Mouse (Mus musculus): ENCODE measurements around the gene Ccnd3. TPM values are rescaled to one million over a fixed set of nuclear protein-coding genes. Genes with fewer than 3 reads are reported as not detected.
"Not testable (repeated sequence)": the region's sequence is repeated elsewhere in the genome, so short reads cannot be mapped to it uniquely, and the experiment has no call there.

Gene Ccnd3
- polyA plus RNA-seq, 2 experiments, result 195 to 379 TPM

GRCm38 (mm10) chr17:47618556-47619311 lies 113.9 kb downstream of the Ccnd3 start:
- Histone ChIP-seq H3K9me3 (ENCODE audit: control insufficient read depth, low read length) (no peaks in the 10 kb centered on the region), H3K27me3 (ENCODE audit: control insufficient read depth, insufficient read depth, low read length) (no peaks in the 10 kb centered on the region), H3K4me2 (ENCODE audit: low read depth) (no peak overlapping the region), H3K36me3 (replicated peaks; ENCODE audit: control insufficient read depth, insufficient read depth, low read depth) (peaks cover 65% of the 10 kb centered on the region), H3K4me1 (replicated peaks; ENCODE audit: control insufficient read depth in 2 of 2, insufficient read depth in 2 of 2, low read length in 1 of 2) (peaks cover 30 to 39% of the 10 kb centered on the region in 2 experiments), H3K27ac (peak overlapping the region; percentile 98), H3K4me3 (ENCODE audit: insufficient read depth in 1 of 2, low read depth in 2 of 2, low read length in 2 of 2) (no peak overlapping the region), H3K9ac (replicated peaks) (no peak overlapping the region)
- TF ChIP-seq EP300 (IDR thresholded peaks at IDR 0.05; ENCODE audit: low read depth) (no peak), CTCF (IDR thresholded peaks at IDR 0.05; ENCODE audit: low read depth) (no peak)
- WGBS (ENCODE audit: insufficient replicate concordance), result 84% methylated on average over 13 of the region's 13 CpGs
- ATAC-seq (ENCODE audit: insufficient read depth) (no peak), DNase-seq (ENCODE audit: low read depth in 3 of 3, low spot score in 3 of 3) (no peak)

- WGBS (ENCODE audit: insufficient replicate concordance), result 92% methylated on average over 14 of the region's 14 CpGs
- H3K27me3 ChIP-seq (ENCODE audit: control insufficient read depth, insufficient read depth, low read length), result no peaks in the 10 kb centered on the region
- TF ChIP-seq EP300 (IDR thresholded peaks at IDR 0.05; ENCODE audit: low read depth) (no peak), CTCF (IDR thresholded peaks at IDR 0.05; ENCODE audit: low read depth) (no peak)
- ATAC-seq (ENCODE audit: insufficient read depth) (no peak), DNase-seq (ENCODE audit: low read depth in 3 of 3, low spot score in 3 of 3) (no peak)
- H3K4me3 ChIP-seq (ENCODE audit: insufficient read depth in 1 of 2, low read depth in 2 of 2, low read length in 2 of 2), result no peak overlapping the region
- H3K36me3 ChIP-seq (replicated peaks; ENCODE audit: control insufficient read depth, insufficient read depth, low read depth), result peaks cover 59% of the 10 kb centered on the region
- H3K9me3 ChIP-seq (ENCODE audit: control insufficient read depth, low read length), result no peaks in the 10 kb centered on the region
- H3K4me2 ChIP-seq (ENCODE audit: low read depth), result no peak overlapping the region
- H3K4me1 ChIP-seq (replicated peaks; ENCODE audit: control insufficient read depth in 2 of 2, insufficient read depth in 2 of 2, low read length in 1 of 2), result peaks cover 7 to 15% of the 10 kb centered on the region in 2 experiments
- H3K27ac ChIP-seq, result no peak overlapping the region
- H3K9ac ChIP-seq (replicated peaks), result no peak overlapping the region
Observed at GRCm38 (mm10) chr17:47622912-47623554, 118.2 kb downstream of the Ccnd3 start.

GRCm38 (mm10) chr17:47624572-47624971 lies 119.7 kb downstream of the Ccnd3 start:
- H3K4me3 ChIP-seq (ENCODE audit: insufficient read depth in 1 of 2, low read depth in 2 of 2, low read length in 2 of 2); DNase-seq (ENCODE audit: low read depth in 3 of 3, low spot score in 3 of 3); H3K9ac ChIP-seq (replicated peaks); H3K4me2 ChIP-seq (ENCODE audit: low read depth); H3K27ac ChIP-seq; ATAC-seq (ENCODE audit: insufficient read depth); H3K4me1 ChIP-seq (replicated peaks; ENCODE audit: control insufficient read depth in 2 of 2, insufficient read depth in 2 of 2, low read length in 1 of 2); H3K9me3 ChIP-seq (ENCODE audit: control insufficient read depth, low read length); H3K27me3 ChIP-seq (ENCODE audit: control insufficient read depth, insufficient read depth, low read length): not testable (repeated sequence)
- WGBS (ENCODE audit: insufficient replicate concordance), result 92% methylated on average over 5 of the region's 5 CpGs
- 0 out of 2 replicates have a peak, but pooled peaks have one; percentile 18 for TF ChIP-seq CTCF (IDR thresholded peaks at IDR 0.05; ENCODE audit: low read depth)
- peaks cover 59% of the 10 kb centered on the region for H3K36me3 ChIP-seq (replicated peaks; ENCODE audit: control insufficient read depth, insufficient read depth, low read depth)

GRCm38 (mm10) chr17:47625088-47625487 lies 120.2 kb downstream of the Ccnd3 start:
- TF ChIP-seq EP300 (IDR thresholded peaks at IDR 0.05; ENCODE audit: low read depth) (no peak), CTCF (IDR thresholded peaks at IDR 0.05; ENCODE audit: low read depth) (no peak)
- ATAC-seq (ENCODE audit: insufficient read depth) (no peak), DNase-seq (ENCODE audit: low read depth in 3 of 3, low spot score in 3 of 3) (no peak)
- Histone ChIP-seq H3K4me3 (ENCODE audit: insufficient read depth in 1 of 2, low read depth in 2 of 2, low read length in 2 of 2) (no peak overlapping the region), H3K36me3 (replicated peaks; ENCODE audit: control insufficient read depth, insufficient read depth, low read depth) (peaks cover 54% of the 10 kb centered on the region), H3K27me3 (ENCODE audit: control insufficient read depth, insufficient read depth, low read length) (no peaks in the 10 kb centered on the region), H3K4me2 (ENCODE audit: low read depth) (no peak overlapping the region), H3K9ac (replicated peaks) (no peak overlapping the region; the same call in 1 of the 2 replicates), H3K4me1 (replicated peaks; ENCODE audit: control insufficient read depth in 2 of 2, insufficient read depth in 2 of 2, low read length in 1 of 2) (peaks cover 3 to 7% of the 10 kb centered on the region in 2 experiments; a peak in 2 of 4 replicates), H3K27ac (no peak overlapping the region), H3K9me3 (ENCODE audit: control insufficient read depth, low read length) (no peaks in the 10 kb centered on the region)
- WGBS (ENCODE audit: insufficient replicate concordance), result 97% methylated on average over 2 of the region's 2 CpGs

- H3K4me1 ChIP-seq (replicated peaks; ENCODE audit: control insufficient read depth in 2 of 2, insufficient read depth in 2 of 2, low read length in 1 of 2), result peaks cover 5 to 15% of the 10 kb centered on the region in 2 experiments
- H3K36me3 ChIP-seq (replicated peaks; ENCODE audit: control insufficient read depth, insufficient read depth, low read depth), result peaks cover 48% of the 10 kb centered on the region
- no peak overlapping the region for H3K4me3 ChIP-seq (ENCODE audit: insufficient read depth in 1 of 2, low read depth in 2 of 2, low read length in 2 of 2)
- no peak overlapping the region for H3K4me2 ChIP-seq (ENCODE audit: low read depth)
- H3K27ac ChIP-seq, result no peak overlapping the region; the same call in 1 of the 2 replicates
- no peak overlapping the region for H3K9ac ChIP-seq (replicated peaks)
- 90% methylated on average over 5 of the region's 5 CpGs for WGBS (ENCODE audit: insufficient replicate concordance)
- no peaks in the 10 kb centered on the region for H3K9me3 ChIP-seq (ENCODE audit: control insufficient read depth, low read length)
- no peak for ATAC-seq (ENCODE audit: insufficient read depth)
- no peak for TF ChIP-seq EP300 (IDR thresholded peaks at IDR 0.05; ENCODE audit: low read depth)
- H3K27me3 ChIP-seq (ENCODE audit: control insufficient read depth, insufficient read depth, low read length), result no peaks in the 10 kb centered on the region
- no peak for DNase-seq (ENCODE audit: low read depth in 3 of 3, low spot score in 3 of 3)
Observed at GRCm38 (mm10) chr17:47626031-47626430, 121.2 kb downstream of the Ccnd3 start.
